Mouse (Mus musculus) layer of hippocampus, adult 11-12 months (tissue): ENCODE data around the gene Six1.
"Not testable (repeated sequence)": the region's sequence is repeated elsewhere in the genome, so short reads cannot be mapped to it uniquely, and the experiment has no call there.

Experiments used
- DNase-seq: peaks from one replicate; pipeline ENCODE4 v3.0.0; 2022; ENCODE audit warnings: low spot score

The Six1 gene

GRCm38 (mm10) chr12:73034901-73035895 is 18.5 kb downstream of the Six1 start:
- DNase-seq: no peak

- no peak for DNase-seq
Observed at GRCm38 (mm10) chr12:73032665-73033064, 21.0 kb downstream of the Six1 start.

GRCm38 (mm10) chr12:73031315-73031714 is 22.4 kb downstream of the Six1 start:
- no peak for DNase-seq

- DNase-seq: no peak
Observed at GRCm38 (mm10) chr12:73025490-73025889, 28.2 kb downstream of the Six1 start.

- DNase-seq: peak; percentile 66
Observed at GRCm38 (mm10) chr12:73020941-73021340, 32.7 kb downstream of the Six1 start.

- no peak for DNase-seq
Observed at GRCm38 (mm10) chr12:73020422-73020821, 33.3 kb downstream of the Six1 start.

GRCm38 (mm10) chr12:73018838-73019237 is 34.8 kb downstream of the Six1 start:
- DNase-seq: no peak

GRCm38 (mm10) chr12:73016171-73016570 is 37.5 kb downstream of the Six1 start:
- DNase-seq: no peak

- no peak for DNase-seq
Observed at GRCm38 (mm10) chr12:73014311-73014710, 39.4 kb downstream of the Six1 start.

- DNase-seq: no peak
Observed at GRCm38 (mm10) chr12:73012824-73013223, 40.9 kb downstream of the Six1 start.

GRCm38 (mm10) chr12:73012136-73012785 is 41.4 kb downstream of the Six1 start:
- no peak for DNase-seq

GRCm38 (mm10) chr12:73002903-73003302 is 50.8 kb downstream of the Six1 start:
- DNase-seq: not testable (repeated sequence)

- not testable (repeated sequence) for DNase-seq
Observed at GRCm38 (mm10) chr12:73002281-73002680, 51.4 kb downstream of the Six1 start.

- DNase-seq: no peak
Observed at GRCm38 (mm10) chr12:72998105-72999001, 55.3 kb downstream of the Six1 start.

GRCm38 (mm10) chr12:72996646-72997045 is 57.0 kb downstream of the Six1 start:
- DNase-seq: no peak
